Mouse (Mus musculus) left cerebral cortex, adult 6 months (tissue): Measurements from ENCODE around the gene Olfr1484. TPM values are rescaled to one million over a fixed set of nuclear protein-coding genes. Genes with fewer than 3 reads are reported as not detected.

Experiments
- long read RNA-seq, 2 experiments: library from polyadenylated mRNA; unstranded; transcript quantifications; one replicate each; pipeline ENCODE4 v2.0.0; 2019 to 2020
- polyA plus RNA-seq: library from polyadenylated mRNA; unstranded; fragments of <200 nt; fragmentation: Nextera tagmentation; gene quantifications from 2 replicates; pipeline ENCODE4 v1.2.3, GENCODE M21; 2021

Olfr1484 gene
- not detected in 2 replicates for polyA plus RNA-seq
- long read RNA-seq, experiment 1: 0 reads
- long read RNA-seq, experiment 2: 0 reads

GRCm38 (mm10) chr19:13583211-13583610, at the start of gene Olfr1484:
TSS of gene Olfr1484 (plus strand) at chr19:13583511.

GRCm38 (mm10) chr19:13617075-13617474, 33.8 kb downstream of the Olfr1484 start, which contains the start of gene Olfr1487:
TSS of gene Olfr1487 (plus strand) at chr19:13617375.

GRCm38 (mm10) chr19:13631321-13631720, 48.0 kb downstream of the Olfr1484 start, which contains the start of gene Olfr1489:
TSS of gene Olfr1489 (plus strand) at chr19:13631621.

Other genes starting within 250 kb of the Olfr1484 start
- gene Olfr1466, start 244.6 kb upstream of the Olfr1484 start, polyA plus RNA-seq: not detected in 2 replicates
- gene Olfr1467, start 221.3 kb upstream of the Olfr1484 start, polyA plus RNA-seq: not detected in 2 replicates
- gene Olfr1469, start 175.7 kb upstream of the Olfr1484 start, polyA plus RNA-seq: not detected in 2 replicates
- not detected in 2 replicates for gene Olfr1471, start 140.1 kb upstream of the Olfr1484 start, polyA plus RNA-seq
- gene Olfr1472, start 127.4 kb upstream of the Olfr1484 start, polyA plus RNA-seq: not detected in 2 replicates
- not detected in 2 replicates for gene Olfr1474, start 113.9 kb upstream of the Olfr1484 start, polyA plus RNA-seq
- gene Olfr1475, start 103.3 kb upstream of the Olfr1484 start, polyA plus RNA-seq: not detected in 2 replicates
- gene Olfr1477, start 83.0 kb upstream of the Olfr1484 start, polyA plus RNA-seq: not detected in 2 replicates
- gene Olfr1480, start 55.6 kb upstream of the Olfr1484 start, polyA plus RNA-seq: not detected in 2 replicates
- not detected in 2 replicates for gene Olfr1487, start 33.9 kb downstream of the Olfr1484 start, polyA plus RNA-seq
- gene Olfr1489, start 48.1 kb downstream of the Olfr1484 start, polyA plus RNA-seq: 0.04 TPM in 1 of 2 replicates, not detected in the other
- gene Olfr1490, start 67.6 kb downstream of the Olfr1484 start, polyA plus RNA-seq: not detected in 2 replicates
- not detected in 2 replicates for gene Olfr1491, start 113.8 kb downstream of the Olfr1484 start, polyA plus RNA-seq
- not detected in 2 replicates for gene Olfr1493-ps1, start 139.8 kb downstream of the Olfr1484 start, polyA plus RNA-seq
- not detected in 2 replicates for gene Olfr1494, start 156.2 kb downstream of the Olfr1484 start, polyA plus RNA-seq
- not detected in 2 replicates for gene Olfr1495, start 181.1 kb downstream of the Olfr1484 start, polyA plus RNA-seq
- gene Olfr1496, start 194.4 kb downstream of the Olfr1484 start, polyA plus RNA-seq: not detected in 2 replicates
- not detected in 2 replicates for gene Olfr1497, start 214.7 kb downstream of the Olfr1484 start, polyA plus RNA-seq
- not detected in 2 replicates for gene Olfr1499, start 235.9 kb downstream of the Olfr1484 start, polyA plus RNA-seq
- not detected in 2 replicates for gene Olfr1500, start 247.0 kb downstream of the Olfr1484 start, polyA plus RNA-seq